Mouse (Mus musculus): ENCODE data around the gene Kcnd2. TPM values are rescaled to one million over a fixed set of nuclear protein-coding genes. Genes with fewer than 3 reads are reported as not detected.
"Not testable (repeated sequence)": the region's sequence is repeated elsewhere in the genome, so short reads cannot be mapped to it uniquely, and the experiment has no call there.

Kcnd2 gene
- polyA plus RNA-seq, 1 experiment from 2014 or later = 3.8 TPM

DNA sequence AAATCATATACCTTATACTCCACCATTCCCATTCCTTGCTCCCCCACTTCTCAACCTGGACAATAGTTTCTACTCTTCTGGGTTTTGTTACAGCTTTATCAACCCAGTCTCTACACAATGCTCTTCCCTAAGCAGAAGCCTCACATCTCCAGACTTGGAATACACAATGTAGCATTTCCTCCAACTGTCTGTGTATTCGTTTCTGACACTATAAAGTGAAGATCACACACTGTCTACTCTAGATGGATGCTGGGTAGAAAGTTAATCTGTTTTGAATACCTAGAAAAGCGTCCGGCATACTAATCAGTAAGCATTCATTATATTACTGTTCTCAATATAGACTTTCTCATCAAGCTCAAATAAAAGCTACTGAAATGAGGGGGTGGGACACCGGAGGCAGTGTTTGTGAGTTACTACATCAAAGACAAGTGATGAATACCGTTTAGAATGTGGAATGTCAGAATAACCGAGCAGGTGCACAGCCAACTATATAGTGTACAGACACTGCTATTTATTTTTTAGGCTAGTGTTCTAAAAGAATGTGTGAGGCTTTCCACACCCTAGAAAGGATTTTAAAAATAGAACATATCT lies 62.1 kb downstream of the Kcnd2 start:
- Histone ChIP-seq H3K4me3 (no peak overlapping the region), H3K27me3 (no peaks in the 10 kb centered on the region), H3K4me2 (no peak overlapping the region), H3K4me1 (no peaks in the 10 kb centered on the region), H3K27ac (no peak overlapping the region), H3K9me3 (no peaks in the 10 kb centered on the region), H3K9ac (no peak overlapping the region), H3K36me3 (no peaks in the 10 kb centered on the region)
- 63% methylated on average over 6 of the region's 6 CpGs for WGBS
- no peak for ATAC-seq (ENCODE audit: insufficient number of reproducible peaks, low FRiP score, low TSS enrichment, low read depth)

DNA sequence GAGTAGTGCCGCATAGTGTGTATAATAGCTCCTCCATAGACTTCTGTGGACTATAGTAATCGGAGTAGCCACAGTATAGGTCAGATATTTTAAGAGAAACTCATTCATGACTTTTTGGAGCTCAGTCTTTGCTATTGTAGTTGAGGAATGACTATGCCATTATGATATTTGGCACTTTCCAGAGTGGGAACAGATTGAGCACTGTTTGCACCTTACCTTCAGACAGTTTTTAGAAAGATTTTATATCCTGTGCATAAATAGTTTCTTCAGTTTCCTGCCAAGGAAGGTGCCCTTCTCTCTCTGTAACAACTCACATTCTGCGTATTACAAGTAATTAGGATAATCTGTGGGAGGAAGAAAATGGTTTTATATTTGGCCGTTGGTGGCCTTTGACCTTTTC lies 89.6 kb downstream of the Kcnd2 start:
- no peaks in the 10 kb centered on the region for H3K36me3 ChIP-seq
- no peak overlapping the region for H3K9ac ChIP-seq
- no peak overlapping the region for H3K4me2 ChIP-seq
- H3K27ac ChIP-seq = no peak overlapping the region
- no peak for ATAC-seq (ENCODE audit: insufficient number of reproducible peaks, low FRiP score, low TSS enrichment, low read depth)
- no peaks in the 10 kb centered on the region for H3K4me1 ChIP-seq
- H3K4me3 ChIP-seq = no peak overlapping the region
- H3K9me3 ChIP-seq = no peaks in the 10 kb centered on the region
- no peaks in the 10 kb centered on the region for H3K27me3 ChIP-seq
- 87% methylated on average over 4 of the region's 4 CpGs for WGBS

DNA sequence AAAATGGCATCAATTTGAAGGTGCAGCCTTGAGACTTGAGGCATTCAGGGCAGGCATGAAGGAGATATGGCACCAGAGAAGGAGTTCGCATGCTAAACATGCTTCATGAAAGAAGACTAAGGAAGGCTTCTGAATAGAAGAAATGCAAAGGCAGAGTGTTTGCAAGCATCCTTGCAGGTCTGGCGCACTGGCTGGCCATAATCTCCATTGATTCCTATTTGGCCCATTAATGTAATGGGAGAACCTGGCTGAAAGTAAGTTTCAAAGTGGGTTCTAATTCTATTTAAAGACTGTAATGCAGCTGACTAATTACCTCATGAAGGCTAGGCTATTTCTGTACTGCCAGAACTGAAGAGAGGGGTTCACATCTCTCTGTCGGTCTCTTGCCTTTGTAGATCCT lies 94.9 kb downstream of the Kcnd2 start:
- Histone ChIP-seq H3K27me3 (no peaks in the 10 kb centered on the region), H3K4me2 (no peak overlapping the region), H3K27ac (no peak overlapping the region), H3K9ac (no peak overlapping the region), H3K4me1 (no peaks in the 10 kb centered on the region), H3K4me3 (no peak overlapping the region), H3K36me3 (no peaks in the 10 kb centered on the region), H3K9me3 (no peaks in the 10 kb centered on the region)
- ATAC-seq (ENCODE audit: insufficient number of reproducible peaks, low FRiP score, low TSS enrichment, low read depth) = no peak
- 81% methylated on average over 3 of the region's 3 CpGs for WGBS

DNA sequence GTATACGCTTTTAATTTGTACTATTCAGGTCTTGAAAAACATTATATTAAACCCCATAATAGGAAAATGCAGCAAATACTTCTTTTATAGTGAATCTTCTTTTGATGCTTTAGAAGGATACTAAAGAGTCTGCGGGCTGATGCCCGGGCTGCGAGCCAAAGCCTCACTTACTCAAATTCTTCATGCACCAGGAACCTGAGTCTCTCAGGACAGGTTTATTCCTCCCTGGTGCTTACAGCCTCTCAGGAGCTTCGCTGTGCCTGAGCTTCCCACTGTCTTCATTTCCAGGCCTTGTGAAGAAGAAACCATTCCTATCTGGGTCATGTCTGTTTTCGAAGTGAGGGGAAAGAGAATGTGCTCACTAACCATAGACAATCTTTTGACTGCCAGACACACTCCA lies 106.1 kb downstream of the Kcnd2 start:
- no peak overlapping the region for H3K9ac ChIP-seq
- H3K4me2 ChIP-seq = no peak overlapping the region
- H3K9me3 ChIP-seq = no peaks in the 10 kb centered on the region
- H3K36me3 ChIP-seq = no peaks in the 10 kb centered on the region
- H3K27me3 ChIP-seq = no peaks in the 10 kb centered on the region
- no peak for ATAC-seq (ENCODE audit: insufficient number of reproducible peaks, low FRiP score, low TSS enrichment, low read depth)
- no peak overlapping the region for H3K4me3 ChIP-seq
- H3K27ac ChIP-seq = no peak overlapping the region
- 81% methylated on average over 6 of the region's 6 CpGs for WGBS
- no peaks in the 10 kb centered on the region for H3K4me1 ChIP-seq

DNA sequence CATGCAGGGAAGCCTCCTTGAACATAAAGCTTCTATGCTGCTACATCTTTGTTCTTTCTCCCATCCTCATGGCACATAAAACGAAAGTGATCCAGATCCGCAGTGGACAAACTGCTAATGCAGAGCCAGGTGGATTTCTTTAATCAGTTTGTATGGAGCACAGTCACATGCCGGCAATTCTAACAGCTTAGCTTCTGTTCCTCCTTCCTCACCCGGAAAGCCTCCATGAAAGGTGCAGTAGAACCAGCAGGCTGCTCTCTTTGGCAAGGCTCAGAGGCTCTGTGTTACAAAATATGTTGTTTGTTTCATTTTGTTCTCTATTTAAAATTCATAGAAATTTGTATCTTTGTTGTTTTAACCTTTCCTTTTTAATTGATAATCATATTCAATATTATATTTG lies 106.9 kb downstream of the Kcnd2 start:
- Histone ChIP-seq H3K36me3 (no peaks in the 10 kb centered on the region), H3K9ac (no peak overlapping the region), H3K4me1 (no peaks in the 10 kb centered on the region), H3K27me3 (no peaks in the 10 kb centered on the region), H3K4me3 (no peak overlapping the region), H3K27ac (no peak overlapping the region), H3K9me3 (no peaks in the 10 kb centered on the region), H3K4me2 (no peak overlapping the region)
- 84% methylated on average over 4 of the region's 4 CpGs for WGBS
- ATAC-seq (ENCODE audit: insufficient number of reproducible peaks, low FRiP score, low TSS enrichment, low read depth) = no peak

DNA sequence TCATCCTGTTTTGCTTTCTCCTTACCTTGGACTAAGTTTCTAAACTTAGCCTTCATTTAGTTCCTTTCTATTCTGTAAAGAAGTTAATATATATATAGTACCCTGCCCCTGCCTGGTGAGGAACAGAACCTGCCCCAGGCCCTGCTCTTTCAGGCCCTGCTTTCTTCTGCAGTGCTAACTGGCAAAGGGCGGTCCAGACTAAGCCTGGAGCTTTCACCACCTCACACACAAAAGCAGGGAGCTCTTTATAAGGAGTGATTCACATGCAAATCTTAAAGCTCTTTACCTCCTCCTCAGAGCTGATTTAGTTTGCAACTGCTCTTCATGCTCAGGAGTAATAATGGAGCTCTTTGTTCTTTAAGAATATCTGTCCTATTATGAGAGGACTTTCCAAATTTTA lies 109.9 kb downstream of the Kcnd2 start:
- 65% methylated on average over 1 of the region's 1 CpGs for WGBS
- no peak for ATAC-seq (ENCODE audit: insufficient number of reproducible peaks, low FRiP score, low TSS enrichment, low read depth)

DNA sequence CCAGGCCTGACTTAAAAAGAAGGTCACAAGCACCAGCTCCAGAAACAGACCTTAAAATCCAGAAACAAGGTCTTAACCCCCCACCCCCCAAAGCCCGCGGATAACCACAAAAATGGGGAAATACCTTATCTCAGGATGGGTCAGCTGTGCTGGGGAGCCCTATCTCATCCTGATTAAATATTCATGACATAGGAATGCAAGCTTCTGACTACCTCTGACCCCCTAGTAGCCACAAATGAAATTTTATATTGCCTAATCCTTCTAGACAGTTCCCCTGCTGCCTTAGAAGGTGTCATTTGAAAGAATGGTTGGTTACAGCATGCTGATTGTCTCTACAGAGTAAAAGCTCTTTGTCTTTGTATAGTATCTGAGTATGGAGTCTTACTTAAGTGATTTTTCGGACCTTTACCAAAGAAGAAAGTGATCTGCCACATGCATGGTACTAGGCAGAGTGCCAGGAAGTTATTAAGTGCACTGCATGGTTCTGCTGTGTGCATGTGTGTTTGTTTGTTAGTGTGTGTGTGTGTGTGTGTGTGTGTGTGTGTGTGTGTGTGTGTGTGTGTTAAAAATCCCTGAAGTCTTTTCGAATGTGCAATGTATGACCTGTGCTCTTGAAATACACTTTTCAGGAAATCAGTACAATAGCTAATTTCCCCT lies 111.9 kb downstream of the Kcnd2 start:
- Histone ChIP-seq H3K27ac (no peak overlapping the region), H3K9me3 (no peaks in the 10 kb centered on the region), H3K36me3 (no peaks in the 10 kb centered on the region), H3K4me1 (no peaks in the 10 kb centered on the region), H3K9ac (no peak overlapping the region), H3K4me3 (no peak overlapping the region), H3K27me3 (no peaks in the 10 kb centered on the region), H3K4me2 (no peak overlapping the region)
- 63% methylated on average over 4 of the region's 4 CpGs for WGBS
- no peak for ATAC-seq (ENCODE audit: insufficient number of reproducible peaks, low FRiP score, low TSS enrichment, low read depth)

More for the DNA sequence above, 109.9 kb downstream of the Kcnd2 start:
- no peak overlapping the region for H3K27ac ChIP-seq
- no peak overlapping the region for H3K4me2 ChIP-seq
- no peak overlapping the region for H3K9ac ChIP-seq
- no peaks in the 10 kb centered on the region for H3K9me3 ChIP-seq
- no peaks in the 10 kb centered on the region for H3K36me3 ChIP-seq
- H3K27me3 ChIP-seq = no peaks in the 10 kb centered on the region
- no peaks in the 10 kb centered on the region for H3K4me1 ChIP-seq
- H3K4me3 ChIP-seq = no peak overlapping the region

DNA sequence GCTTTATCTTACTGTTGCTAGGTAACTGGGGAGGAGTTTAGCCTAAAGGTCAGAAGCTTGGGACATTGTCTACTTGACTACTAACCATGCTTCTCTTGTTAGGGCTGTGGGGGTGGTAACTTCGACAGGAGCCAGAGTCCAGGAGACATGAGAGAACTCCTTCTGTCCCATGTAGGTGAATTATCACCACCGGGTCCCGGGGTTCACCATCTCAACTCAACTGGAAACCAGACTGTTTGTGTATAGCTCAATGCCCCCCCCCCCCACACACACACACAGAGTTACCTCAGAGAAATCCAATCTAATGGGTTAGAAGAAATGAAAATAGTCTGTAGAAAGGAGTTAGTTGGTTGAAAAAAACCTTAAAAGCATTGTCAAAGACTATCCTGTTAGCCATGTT lies 170.0 kb downstream of the Kcnd2 start:
- not testable (repeated sequence) for H3K9ac ChIP-seq; H3K9me3 ChIP-seq; H3K36me3 ChIP-seq; H3K4me3 ChIP-seq; ATAC-seq (ENCODE audit: insufficient number of reproducible peaks, low FRiP score, low TSS enrichment, low read depth); H3K27me3 ChIP-seq; H3K27ac ChIP-seq; H3K4me1 ChIP-seq; H3K4me2 ChIP-seq
- 84% methylated on average over 3 of the region's 3 CpGs for WGBS

DNA sequence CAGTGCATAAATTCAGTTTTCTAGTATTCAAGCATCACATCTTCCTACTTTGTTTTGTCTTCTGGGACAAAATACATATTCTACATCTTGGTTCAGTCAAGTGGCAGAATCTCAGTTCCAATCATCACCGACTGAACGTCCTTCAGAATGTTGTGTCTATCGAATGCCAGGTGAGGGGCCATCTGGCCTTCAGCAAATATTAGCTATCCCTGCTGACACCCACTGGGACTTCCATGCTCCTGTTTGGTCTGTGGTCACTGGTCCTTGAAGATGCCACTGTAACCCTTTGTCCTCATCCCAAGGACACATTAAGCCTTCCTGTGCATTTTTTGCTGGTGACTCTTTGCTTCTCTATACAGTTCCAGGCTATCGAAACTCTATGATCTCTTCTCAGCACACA lies 176.5 kb downstream of the Kcnd2 start:
- WGBS = 88% methylated on average over 4 of the region's 4 CpGs
- no peak for ATAC-seq (ENCODE audit: insufficient number of reproducible peaks, low FRiP score, low TSS enrichment, low read depth)
- H3K27me3 ChIP-seq = no peaks in the 10 kb centered on the region
- H3K27ac ChIP-seq = no peak overlapping the region
- H3K4me1 ChIP-seq = no peaks in the 10 kb centered on the region
- H3K4me3 ChIP-seq = no peak overlapping the region
- H3K9me3 ChIP-seq = no peaks in the 10 kb centered on the region
- H3K36me3 ChIP-seq = no peaks in the 10 kb centered on the region
- no peak overlapping the region for H3K4me2 ChIP-seq
- H3K9ac ChIP-seq = no peak overlapping the region

DNA sequence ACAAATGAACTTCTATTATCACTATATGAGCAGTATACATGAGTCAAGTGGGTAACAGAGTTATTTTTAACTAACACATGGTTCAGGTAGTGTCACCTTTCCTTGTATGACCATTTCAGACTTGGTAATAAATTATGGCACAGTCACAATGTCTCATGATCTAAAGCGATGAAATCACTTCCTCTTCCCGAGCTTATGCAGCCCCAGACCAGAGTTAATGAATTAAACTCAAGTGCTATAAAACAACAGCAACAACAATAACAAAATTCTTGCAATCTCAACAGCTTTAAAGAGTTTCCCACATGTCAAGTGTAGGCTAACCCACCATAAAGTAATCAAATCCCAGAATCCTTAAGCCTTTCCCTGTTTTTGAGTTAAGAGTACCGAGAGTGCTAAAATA lies 198.4 kb downstream of the Kcnd2 start:
- no peak overlapping the region for H3K4me3 ChIP-seq
- no peaks in the 10 kb centered on the region for H3K27me3 ChIP-seq
- no peak overlapping the region for H3K4me2 ChIP-seq
- WGBS = 65% methylated on average over 3 of the region's 3 CpGs
- ATAC-seq (ENCODE audit: insufficient number of reproducible peaks, low FRiP score, low TSS enrichment, low read depth) = no peak
- no peaks in the 10 kb centered on the region for H3K4me1 ChIP-seq
- no peaks in the 10 kb centered on the region for H3K9me3 ChIP-seq
- H3K9ac ChIP-seq = no peak overlapping the region
- H3K27ac ChIP-seq = no peak overlapping the region
- H3K36me3 ChIP-seq = no peaks in the 10 kb centered on the region

DNA sequence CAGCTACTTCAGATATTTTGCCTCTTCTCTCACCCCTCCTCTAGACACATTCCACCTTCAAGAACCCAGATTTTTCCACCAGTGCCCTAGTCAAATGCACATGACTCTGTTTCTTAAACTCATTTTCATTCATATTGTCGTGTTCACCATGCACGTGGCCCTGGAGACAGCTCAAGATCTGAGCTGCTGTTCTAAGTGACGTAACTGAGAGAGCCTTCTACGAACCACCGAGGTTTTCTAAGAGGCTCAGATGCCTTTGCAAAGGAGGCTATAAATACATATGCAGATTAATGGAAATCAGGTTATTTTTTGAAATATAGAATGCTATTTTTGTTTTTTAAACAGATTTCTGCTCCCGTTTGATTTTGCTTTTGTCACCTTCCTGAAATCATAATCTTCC lies 202.9 kb downstream of the Kcnd2 start:
- H3K4me1 ChIP-seq = no peaks in the 10 kb centered on the region
- H3K27ac ChIP-seq = no peak overlapping the region
- WGBS = 75% methylated on average over 6 of the region's 6 CpGs
- no peak for ATAC-seq (ENCODE audit: insufficient number of reproducible peaks, low FRiP score, low TSS enrichment, low read depth)
- no peak overlapping the region for H3K9ac ChIP-seq
- H3K4me2 ChIP-seq = no peak overlapping the region
- no peaks in the 10 kb centered on the region for H3K9me3 ChIP-seq
- no peaks in the 10 kb centered on the region for H3K27me3 ChIP-seq
- no peaks in the 10 kb centered on the region for H3K36me3 ChIP-seq
- no peak overlapping the region for H3K4me3 ChIP-seq

DNA sequence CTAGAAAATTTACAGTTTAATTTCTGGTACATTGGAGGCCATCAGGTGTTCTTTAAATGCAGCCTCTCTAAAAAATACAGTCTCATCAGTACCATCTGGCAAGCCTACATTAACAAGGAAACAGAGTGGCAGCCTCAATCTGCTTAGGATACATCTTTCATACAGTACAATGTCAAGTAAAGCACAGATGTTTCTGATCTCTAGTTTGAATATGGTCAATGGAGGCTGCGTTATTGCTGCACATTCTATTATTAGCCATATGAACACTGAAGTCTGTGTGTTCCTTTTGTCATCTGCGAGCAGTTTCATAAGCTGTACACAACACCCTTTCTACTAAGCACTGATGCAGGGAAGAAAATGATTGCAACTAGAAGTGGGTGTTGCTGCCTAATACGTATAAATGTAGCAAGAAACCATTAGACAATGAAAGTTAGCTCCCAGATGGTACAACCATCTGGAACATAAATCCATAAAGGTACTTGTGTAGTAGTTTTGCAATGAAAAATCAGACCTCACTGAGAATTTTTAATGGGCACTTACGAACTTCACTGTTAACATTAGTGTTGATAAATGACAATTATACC lies 209.0 kb downstream of the Kcnd2 start:
- H3K4me2 ChIP-seq = no peak overlapping the region
- no peak for ATAC-seq (ENCODE audit: insufficient number of reproducible peaks, low FRiP score, low TSS enrichment, low read depth)
- H3K27me3 ChIP-seq = no peaks in the 10 kb centered on the region
- no peak overlapping the region for H3K9ac ChIP-seq
- no peaks in the 10 kb centered on the region for H3K4me1 ChIP-seq
- H3K4me3 ChIP-seq = no peak overlapping the region
- no peaks in the 10 kb centered on the region for H3K36me3 ChIP-seq
- no peak overlapping the region for H3K27ac ChIP-seq
- H3K9me3 ChIP-seq = no peaks in the 10 kb centered on the region
- 59% methylated on average over 4 of the region's 4 CpGs for WGBS
